22 mouse cellular contexts compared by ENCODE assay signal in the genomic region with DNA sequence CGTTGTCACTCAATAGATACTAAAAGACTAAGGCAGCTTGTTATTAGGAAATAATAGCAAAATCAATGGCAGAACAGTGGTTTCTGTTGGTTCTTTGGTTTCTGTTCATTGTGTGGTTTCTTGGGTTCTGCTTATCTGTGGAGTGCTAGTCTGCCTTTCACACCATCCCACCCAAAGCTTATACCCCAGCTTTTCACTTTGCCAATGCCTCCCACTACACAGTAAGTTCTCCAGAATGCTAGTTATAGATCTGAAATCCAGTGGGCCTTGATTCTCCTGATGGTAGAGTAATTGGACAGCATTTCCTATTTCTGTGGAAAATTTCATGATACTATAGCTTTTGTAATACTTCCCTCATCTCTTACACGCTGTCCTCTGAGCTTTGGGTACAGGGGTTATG.
"Had no signal": no experiment of that assay in that cellular context is flagged by ENCODE, and none has a peak within 500 bp of the region (broad histone marks: within the 10 kb centered on the region; RNA-seq: fewer than 3 reads in every experiment).

No protein-coding gene starts in this region.

- ATAC-seq: forebrain, embryonic 13.5 days; forebrain, embryonic 14.5 days; forebrain, embryonic 15.5 days; forebrain, embryonic 16.5 days; forebrain, postnatal 0 days had no signal

- DNase-seq: cerebellum, adult 2 months; cerebellum, adult 8-10 months; cerebellum, adult 9-10 months; cerebellum, adult 9-11 months; cerebellum, postnatal 10 days; cerebellum, postnatal 14 days; cerebellum, postnatal 25 days; cerebellum, postnatal 36 days; embryo, embryonic 11 days; forebrain, postnatal 0 days; gastrocnemius, adult 2 months; gastrocnemius, postnatal 10 days; gastrocnemius, postnatal 14 days; gastrocnemius, postnatal 25 days; gastrocnemius, postnatal 36 days; heart, adult 11 months; heart, adult 18-20 months; heart, adult 2 months had no signal
